Mouse (Mus musculus) thymus, adult 2 months (tissue): ENCODE data around the gene Phf1.

Source experiments
- CTCF ChIP-seq: fragments of 200-500 bp; IDR thresholded peaks from 2 replicates; pipeline ENCODE4 v1.5.1; 2012; ENCODE audit warnings: mild to moderate bottlenecking, control low read depth, low read length, moderate library complexity, borderline replicate concordance; ENCODE audit not compliant: control insufficient read depth, poor library complexity, insufficient read depth; ENCODE audit errors: extremely low read depth
- POLR2A ChIP-seq: fragments of 200-500 bp; IDR thresholded peaks from 2 replicates; pipeline ENCODE4 v1.6.1; 2012; ENCODE audit warnings: mild to moderate bottlenecking, low read length, control low read depth, moderate library complexity; ENCODE audit not compliant: control insufficient read depth, poor library complexity, insufficient read depth; ENCODE audit errors: extremely low read depth

- no peak for TF ChIP-seq CTCF
- no peak for TF ChIP-seq POLR2A
Observed at GRCm38 (mm10) chr17:26979426-26979825, 46.6 kb downstream of the Phf1 start.
